Mouse (Mus musculus): ENCODE measurements around the gene Bpifb5. TPM values are rescaled to one million over a fixed set of nuclear protein-coding genes. Genes with fewer than 3 reads are reported as not detected.

The Bpifb5 gene
- polyA plus RNA-seq (2012; rRNA removed; ENCODE audit: low replicate concordance) = 0.09 TPM in 1 of 2 replicates, not detected in the other

GRCm38 (mm10) chr2:154223265-154223916 is at the start of gene Bpifb5:
Gene Bpifb5, plus strand, starts transcription at chr2:154223742.

GRCm38 (mm10) chr2:154190546-154191258 is 32.8 kb upstream of the Bpifb5 start, which contains the start of gene Bpifb1:
Gene Bpifb1, plus strand, starts transcription at chr2:154190818.

GRCm38 (mm10) chr2:154257554-154257953 is 34.0 kb downstream of the Bpifb5 start, which contains the start of gene Bpifb9a:
Gene Bpifb9a, plus strand, starts transcription at chr2:154257854.

Other genes starting within 250 kb of the Bpifb5 start
- not detected in 2 replicates for gene Bpifa6, start 248.8 kb upstream of the Bpifb5 start, polyA plus RNA-seq (2012; rRNA removed; ENCODE audit: low replicate concordance)
- gene Bpifa2, start 215.5 kb upstream of the Bpifb5 start, polyA plus RNA-seq (2012; rRNA removed; ENCODE audit: low replicate concordance) = not detected in 2 replicates
- not detected in 2 replicates for gene Bpifa3, start 93.4 kb upstream of the Bpifb5 start, polyA plus RNA-seq (2012; rRNA removed; ENCODE audit: low replicate concordance)
- not detected in 2 replicates for gene Bpifa1, start 80.9 kb upstream of the Bpifb5 start, polyA plus RNA-seq (2012; rRNA removed; ENCODE audit: low replicate concordance)
- not detected in 2 replicates for gene Bpifa5, start 61.1 kb upstream of the Bpifb5 start, polyA plus RNA-seq (2012; rRNA removed; ENCODE audit: low replicate concordance)
- 0.13 and 0.28 TPM in 2 replicates for gene Bpifb1, start 32.9 kb upstream of the Bpifb5 start, polyA plus RNA-seq (2012; rRNA removed; ENCODE audit: low replicate concordance)
- gene Bpifb9a, start 34.1 kb downstream of the Bpifb5 start, polyA plus RNA-seq (2012; rRNA removed; ENCODE audit: low replicate concordance) = not detected in 2 replicates
- gene Bpifb9b, start 83.5 kb downstream of the Bpifb5 start, polyA plus RNA-seq (2012; rRNA removed; ENCODE audit: low replicate concordance) = not detected in 2 replicates
- 3.9 and 4.2 TPM in 2 replicates for gene Cdk5rap1, start 149.3 kb downstream of the Bpifb5 start, polyA plus RNA-seq (2012; rRNA removed; ENCODE audit: low replicate concordance)
- gene Snta1, start 184.4 kb downstream of the Bpifb5 start, polyA plus RNA-seq (2012; rRNA removed; ENCODE audit: low replicate concordance) = 16.9 and 38.8 TPM in 2 replicates
- gene Cbfa2t2, start 212.7 kb downstream of the Bpifb5 start, polyA plus RNA-seq (2012; rRNA removed; ENCODE audit: low replicate concordance) = 3.5 and 3.9 TPM in 2 replicates